24 mouse cellular contexts compared by ENCODE assay signal in genomic region chr11:99152323-99153144, GRCm38 (mm10). TPM values are rescaled to one million over a fixed set of nuclear protein-coding genes. Genes with fewer than 3 reads are reported as not detected.
"Had no signal": no experiment of that assay in that cellular context is flagged by ENCODE, and none has a peak within 500 bp of the region (broad histone marks: within the 10 kb centered on the region; RNA-seq: fewer than 3 reads in every experiment).

No protein-coding gene starts in this region.

- H3K36me3 ChIP-seq: limb, embryonic 10.5 days; limb, embryonic 13.5 days; liver, embryonic 12.5 days; liver, embryonic 15.5 days; lung, embryonic 15.5 days; midbrain, embryonic 10.5 days; neural tube, embryonic 12.5 days; neural tube, embryonic 15.5 days had no signal

- ATAC-seq: intestine, embryonic 16.5 days; liver, embryonic 12.5 days; midbrain, embryonic 16.5 days had no signal

- H3K9me3 ChIP-seq: limb, embryonic 10.5 days; limb, embryonic 13.5 days; liver, embryonic 12.5 days; liver, embryonic 15.5 days; lung, embryonic 15.5 days; megakaryocyte, embryonic 14.5 days; midbrain, embryonic 10.5 days; neural tube, embryonic 12.5 days; neural tube, embryonic 15.5 days had no signal

- H3K4me3 ChIP-seq: limb, embryonic 10.5 days; limb, embryonic 13.5 days; liver, embryonic 12.5 days; liver, embryonic 15.5 days; lung, embryonic 15.5 days; megakaryocyte, embryonic 14.5 days; midbrain, embryonic 10.5 days; myocyte; neural tube, embryonic 12.5 days; neural tube, embryonic 15.5 days had no signal

- H3K9ac ChIP-seq: limb, embryonic 13.5 days; liver, embryonic 12.5 days; liver, embryonic 15.5 days; lung, embryonic 15.5 days; neural tube, embryonic 12.5 days; neural tube, embryonic 15.5 days had no signal

- H3K4me2 ChIP-seq: limb, embryonic 13.5 days; liver, embryonic 12.5 days; liver, embryonic 15.5 days; lung, embryonic 15.5 days; neural tube, embryonic 12.5 days; neural tube, embryonic 15.5 days had no signal

- H3K27me3 ChIP-seq: limb, embryonic 13.5 days; neural tube, embryonic 12.5 days had no signal

- DNase-seq: kidney, adult 18-20 months; kidney, adult 9 months; kidney, postnatal 14 days; kidney, postnatal 4 days; liver; lung, adult 18-20 months; lung, postnatal 10 days; lung, postnatal 36 days; right cerebral cortex, adult 18-20 months; right cerebral cortex, postnatal 14 days; right cerebral cortex, postnatal 4 days had no signal

- H3K27ac ChIP-seq: limb, embryonic 10.5 days; limb, embryonic 13.5 days; liver, embryonic 12.5 days; liver, embryonic 15.5 days; lung, embryonic 15.5 days; midbrain, embryonic 10.5 days; neural tube, embryonic 12.5 days; neural tube, embryonic 15.5 days; stomach, postnatal 0 days had no signal

RNA-seq across cellular contexts. Expression of gene Ccr7, which starts 2.3 kb away (rescaled TPM):
- polyA plus RNA-seq: neural tube, embryonic 15.5 days had no signal
